In the genomic region with DNA sequence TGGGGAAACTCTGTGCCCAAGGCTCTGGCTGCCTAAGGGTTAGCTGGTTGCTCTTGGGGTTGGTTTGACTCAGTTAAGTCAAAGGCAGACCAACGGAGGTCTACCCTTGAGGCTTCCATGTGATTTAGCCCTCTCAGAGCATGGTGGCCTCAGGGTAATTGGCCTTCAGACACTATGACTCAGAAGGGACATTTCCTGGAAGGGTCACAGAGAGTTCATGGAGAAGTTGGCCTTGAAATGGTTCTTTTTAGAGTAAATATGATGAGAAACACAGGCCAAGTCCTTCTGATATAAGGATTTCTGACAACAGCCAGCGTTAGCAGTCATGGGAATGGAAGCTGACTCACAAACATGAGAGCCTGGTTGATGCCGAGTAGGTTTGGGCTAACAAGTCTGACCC, we compare ENCODE assay signal across 17 mouse cellular contexts. TPM values are rescaled to one million over a fixed set of nuclear protein-coding genes. Genes with fewer than 3 reads are reported as not detected.
"Had no signal": no experiment of that assay in that cellular context is flagged by ENCODE, and none has a peak within 500 bp of the region (broad histone marks: within the 10 kb centered on the region; RNA-seq: fewer than 3 reads in every experiment).

No protein-coding gene starts in this region.

- H3K27me3 ChIP-seq: limb, embryonic 13.5 days; liver, embryonic 12.5 days; midbrain, embryonic 15.5 days; neural tube, embryonic 12.5 days had no signal

- H3K9me3 ChIP-seq: midbrain, embryonic 15.5 days; neural tube, embryonic 12.5 days had no signal

- H3K4me3 ChIP-seq: limb, embryonic 13.5 days; liver, embryonic 12.5 days; megakaryocyte, embryonic 14.5 days; midbrain, embryonic 15.5 days; neural tube, embryonic 12.5 days had no signal

- H3K9ac ChIP-seq: limb, embryonic 13.5 days; liver, embryonic 12.5 days; lung, embryonic 14.5 days; midbrain, embryonic 15.5 days; neural tube, embryonic 12.5 days had no signal

- DNase-seq: kidney, postnatal 25 days; layer of hippocampus, adult 9-11 months; layer of hippocampus, postnatal 36 days; left cerebral cortex, postnatal 4 days; lung, embryonic 14.5 days; lung, postnatal 10 days; thymus, postnatal 4 days had no signal

- H3K4me2 ChIP-seq: limb, embryonic 13.5 days; liver, embryonic 12.5 days; lung, embryonic 14.5 days; midbrain, embryonic 11.5 days; midbrain, embryonic 15.5 days; neural tube, embryonic 12.5 days had no signal

- ATAC-seq: liver, embryonic 12.5 days; midbrain, embryonic 15.5 days had no signal

- H3K36me3 ChIP-seq: limb, embryonic 13.5 days; liver, embryonic 12.5 days; midbrain, embryonic 15.5 days; neural tube, embryonic 12.5 days had no signal

- H3K4me1 ChIP-seq: liver, embryonic 12.5 days; megakaryocyte, embryonic 14.5 days; midbrain, embryonic 15.5 days; neural tube, embryonic 12.5 days had no signal

- H3K27ac ChIP-seq: limb, embryonic 13.5 days; liver, embryonic 12.5 days; macrophage; midbrain, embryonic 15.5 days; neural tube, embryonic 12.5 days; stomach, postnatal 0 days had no signal

RNA-seq across cellular contexts. Expression of gene Fbln7, which starts 40.9 kb away (rescaled TPM):
- total RNA-seq: monocyte, adult 5-6 weeks; neutrophil, adult 5-6 weeks had no signal
- polyA plus RNA-seq: macrophage had no signal
